ENCODE assay signal across 13 mouse cellular contexts in genomic region chr4:124674334-124675032, GRCm38 (mm10). TPM values are rescaled to one million over a fixed set of nuclear protein-coding genes. Genes with fewer than 3 reads are reported as not detected.
DNase-seq lines count a peak whose midpoint lies in the region; ATAC-seq lines count a peak whose summit lies in the region.
"Had no signal": no experiment of that assay in that cellular context is flagged by ENCODE, and none has a peak within 500 bp of the region (broad histone marks: within the 10 kb centered on the region; RNA-seq: fewer than 3 reads in every experiment).

No protein-coding gene starts in this region.

- no peak overlapping the region for H3K4me2 ChIP-seq in kidney, embryonic 14.5 days (replicated peaks; ENCODE audit: low read depth, low read length)
- no peak overlapping the region for H3K4me2 ChIP-seq in embryonic facial prominence, embryonic 11.5 days (ENCODE audit: low read depth, low read length)
- no peak overlapping the region for H3K4me2 ChIP-seq in forebrain, embryonic 11.5 days (ENCODE audit: low read depth, low read length, severe bottlenecking)
- H3K4me2 ChIP-seq in midbrain, embryonic 14.5 days (ENCODE audit: low read length): no peak overlapping the region
- H3K4me2 ChIP-seq: heart, embryonic 12.5 days had no signal

- WGBS in kidney, embryonic 14.5 days: 70% methylated on average over 17 of the region's 17 CpGs
- 52% methylated on average over 17 of the region's 17 CpGs for WGBS in embryonic facial prominence, embryonic 11.5 days
- WGBS in forebrain, embryonic 11.5 days: 53% methylated on average over 17 of the region's 17 CpGs
- WGBS in midbrain, embryonic 14.5 days: 33% methylated on average over 17 of the region's 17 CpGs

- no peaks in the 10 kb centered on the region for H3K9me3 ChIP-seq in kidney, embryonic 14.5 days (ENCODE audit: control insufficient read depth, low read length)
- no peaks in the 10 kb centered on the region for H3K9me3 ChIP-seq in embryonic facial prominence, embryonic 11.5 days (replicated peaks; ENCODE audit: control insufficient read depth, low read length)
- no peaks in the 10 kb centered on the region for H3K9me3 ChIP-seq in forebrain, embryonic 11.5 days (ENCODE audit: control insufficient read depth, low read length)
- no peaks in the 10 kb centered on the region for H3K9me3 ChIP-seq in midbrain, embryonic 14.5 days (ENCODE audit: control insufficient read depth, low read length)
- H3K9me3 ChIP-seq: heart, embryonic 12.5 days had no signal

- peaks cover 15% of the 10 kb centered on the region for H3K27me3 ChIP-seq in kidney, embryonic 14.5 days (ENCODE audit: control insufficient read depth, insufficient read depth, low read length)
- H3K27me3 ChIP-seq in embryonic facial prominence, embryonic 11.5 days (ENCODE audit: control insufficient read depth, insufficient read depth, low read length): peaks cover 8% of the 10 kb centered on the region
- H3K27me3 ChIP-seq in forebrain, embryonic 11.5 days (ENCODE audit: control insufficient read depth, insufficient read depth, low read length): peaks cover 22% of the 10 kb centered on the region
- no peaks in the 10 kb centered on the region for H3K27me3 ChIP-seq in midbrain, embryonic 14.5 days (ENCODE audit: control insufficient read depth, insufficient read depth, low read length)
- H3K27me3 ChIP-seq: Patski had no signal

- 0 out of 2 replicates have a peak overlapping the region, but pooled peaks have one; percentile 12 for H3K9ac ChIP-seq in kidney, embryonic 14.5 days (ENCODE audit: low read depth, low read length)
- H3K9ac ChIP-seq in embryonic facial prominence, embryonic 11.5 days (replicated peaks; ENCODE audit: low read length): no peak overlapping the region; the same call in 1 of the 2 replicates
- no peak overlapping the region for H3K9ac ChIP-seq in forebrain, embryonic 11.5 days (ENCODE audit: low read length)
- H3K9ac ChIP-seq in midbrain, embryonic 14.5 days (replicated peaks; ENCODE audit: low read length): no peak overlapping the region
- H3K9ac ChIP-seq: heart, embryonic 12.5 days had no signal

- H3K4me3 ChIP-seq in kidney, embryonic 14.5 days (ENCODE audit: low read length): no peak overlapping the region
- H3K4me3 ChIP-seq in embryonic facial prominence, embryonic 11.5 days (ENCODE audit: low read depth, low read length): no peak overlapping the region
- H3K4me3 ChIP-seq in forebrain, embryonic 11.5 days (ENCODE audit: low read depth, low read length): no peak overlapping the region
- no peak overlapping the region for H3K4me3 ChIP-seq in midbrain, embryonic 14.5 days (replicated peaks; ENCODE audit: low read depth, low read length)
- H3K4me3 ChIP-seq: heart, embryonic 12.5 days had no signal

- peaks cover 21% of the 10 kb centered on the region; the same call in 1 of the 2 replicates for H3K36me3 ChIP-seq in kidney, embryonic 14.5 days (ENCODE audit: control insufficient read depth, insufficient read depth, low read length)
- H3K36me3 ChIP-seq in embryonic facial prominence, embryonic 11.5 days (replicated peaks; ENCODE audit: control insufficient read depth, insufficient read depth, low read depth, low read length): no peaks in the 10 kb centered on the region; the same call in 1 of the 2 replicates
- no peaks in the 10 kb centered on the region; the same call in 1 of the 2 replicates for H3K36me3 ChIP-seq in forebrain, embryonic 11.5 days (ENCODE audit: control insufficient read depth, insufficient read depth, low read length)
- peaks cover 33% of the 10 kb centered on the region for H3K36me3 ChIP-seq in midbrain, embryonic 14.5 days (ENCODE audit: control insufficient read depth, insufficient read depth, low read length)

- H3K4me1 ChIP-seq in kidney, embryonic 14.5 days (ENCODE audit: control insufficient read depth, insufficient read depth, low read length): peaks cover 12% of the 10 kb centered on the region
- peaks cover 2% of the 10 kb centered on the region; the same call in 1 of the 2 replicates for H3K4me1 ChIP-seq in embryonic facial prominence, embryonic 11.5 days (ENCODE audit: control insufficient read depth, insufficient read depth, low read length)
- H3K4me1 ChIP-seq in forebrain, embryonic 11.5 days (replicated peaks; ENCODE audit: control insufficient read depth, insufficient read depth, low read length): peaks cover 17% of the 10 kb centered on the region
- H3K4me1 ChIP-seq in midbrain, embryonic 14.5 days (ENCODE audit: control insufficient read depth, insufficient read depth, low read length): peaks cover 36% of the 10 kb centered on the region

- no peak overlapping the region for H3K27ac ChIP-seq in kidney, embryonic 14.5 days (ENCODE audit: low read depth, low read length)
- no peak overlapping the region for H3K27ac ChIP-seq in embryonic facial prominence, embryonic 11.5 days (replicated peaks; ENCODE audit: low read depth, low read length)
- H3K27ac ChIP-seq in forebrain, embryonic 11.5 days (ENCODE audit: low read depth, low read length): no peak overlapping the region
- H3K27ac ChIP-seq in midbrain, embryonic 14.5 days (replicated peaks; ENCODE audit: low read depth, low read length): 0 out of 2 replicates have a peak overlapping the region, but pooled peaks have one; percentile 49
- H3K27ac ChIP-seq: kidney, postnatal 0 days had no signal

- DNase-seq in kidney, postnatal 25 days: no peak
- DNase-seq in embryonic facial prominence, embryonic 11.5 days (ENCODE audit: low spot score): no peak
- peak; percentile 61 for DNase-seq in forebrain, embryonic 11.5 days (ENCODE audit: low spot score)
- no peak for DNase-seq in midbrain, embryonic 14.5 days
- DNase-seq in embryo, embryonic 11 days: no peak
- DNase-seq in lung, postnatal 10 days: no peak
- DNase-seq: thymus, adult 18-20 months had no signal

- no peak for ATAC-seq in kidney, embryonic 14.5 days (ENCODE audit: low FRiP score, low TSS enrichment)
- peak; percentile 27; the same call in 1 of the 2 replicates for ATAC-seq in embryonic facial prominence, embryonic 11.5 days (replicated peaks; ENCODE audit: insufficient number of reproducible peaks, low FRiP score, low TSS enrichment, low read depth)
- no peak for ATAC-seq in forebrain, embryonic 11.5 days (replicated peaks; ENCODE audit: low FRiP score)
- no peak for ATAC-seq in midbrain, embryonic 14.5 days (ENCODE audit: low FRiP score, low TSS enrichment)
- ATAC-seq: Patski had no signal

RNA-seq across cellular contexts. Expression of gene Pou3f1, which starts 17.9 kb away (rescaled TPM):
- polyA plus RNA-seq in kidney, embryonic 14.5 days (2014; fragmentation: Nextera tagmentation; extraction: Ambion mirVana): 1.6 and 1.7 TPM in 2 replicates
- polyA plus RNA-seq in embryonic facial prominence, embryonic 11.5 days (2014; fragmentation: Nextera tagmentation; extraction: Ambion mirVana): 2.1 and 3.4 TPM in 2 replicates
- polyA plus RNA-seq in forebrain, embryonic 11.5 days (2014; fragmentation: Nextera tagmentation; extraction: Ambion mirVana): 8.6 and 11.7 TPM in 2 replicates
- 21.7 and 22.6 TPM in 2 replicates for polyA plus RNA-seq in midbrain, embryonic 14.5 days (2014; fragmentation: Nextera tagmentation; extraction: Ambion mirVana)
- polyA plus RNA-seq: inflammation-experienced regulatory T-cells, adult 6 months; liver, adult 2 months had no signal

RNA-seq across cellular contexts. Expression of gene Utp11, which starts 18.9 kb away (rescaled TPM):
- 67.9 and 93.7 TPM in 2 replicates for polyA plus RNA-seq in kidney, embryonic 14.5 days (2014; fragmentation: Nextera tagmentation; extraction: Ambion mirVana)
- 77.1 and 90.3 TPM in 2 replicates for polyA plus RNA-seq in embryonic facial prominence, embryonic 11.5 days (2014; fragmentation: Nextera tagmentation; extraction: Ambion mirVana)
- 55.3 and 63.2 TPM in 2 replicates for polyA plus RNA-seq in forebrain, embryonic 11.5 days (2014; fragmentation: Nextera tagmentation; extraction: Ambion mirVana)
- 37.6 and 38.2 TPM in 2 replicates for polyA plus RNA-seq in midbrain, embryonic 14.5 days (2014; fragmentation: Nextera tagmentation; extraction: Ambion mirVana)

RNA-seq across cellular contexts. Expression of gene Fhl3, which starts 26.0 kb away (rescaled TPM):
- 9.5 and 9.7 TPM in 2 replicates for polyA plus RNA-seq in kidney, embryonic 14.5 days (2014; fragmentation: Nextera tagmentation; extraction: Ambion mirVana)
- polyA plus RNA-seq in embryonic facial prominence, embryonic 11.5 days (2014; fragmentation: Nextera tagmentation; extraction: Ambion mirVana): 9.7 and 10.7 TPM in 2 replicates
- polyA plus RNA-seq in forebrain, embryonic 11.5 days (2014; fragmentation: Nextera tagmentation; extraction: Ambion mirVana): 5.5 and 6.4 TPM in 2 replicates
- 0.73 and 1.8 TPM in 2 replicates for polyA plus RNA-seq in midbrain, embryonic 14.5 days (2014; fragmentation: Nextera tagmentation; extraction: Ambion mirVana)

RNA-seq across cellular contexts. Expression of gene Sf3a3, which starts 40.1 kb away (rescaled TPM):
- 177 and 183 TPM in 2 replicates for polyA plus RNA-seq in kidney, embryonic 14.5 days (2014; fragmentation: Nextera tagmentation; extraction: Ambion mirVana)
- polyA plus RNA-seq in embryonic facial prominence, embryonic 11.5 days (2014; fragmentation: Nextera tagmentation; extraction: Ambion mirVana): 236 and 240 TPM in 2 replicates
- polyA plus RNA-seq in forebrain, embryonic 11.5 days (2014; fragmentation: Nextera tagmentation; extraction: Ambion mirVana): 218 and 220 TPM in 2 replicates
- 94.9 and 116 TPM in 2 replicates for polyA plus RNA-seq in midbrain, embryonic 14.5 days (2014; fragmentation: Nextera tagmentation; extraction: Ambion mirVana)
